Mouse (Mus musculus): ENCODE measurements around the gene Trim26.
"Not testable (repeated sequence)": the region's sequence is repeated elsewhere in the genome, so short reads cannot be mapped to it uniquely, and the experiment has no call there.

Gene Trim26

GRCm38 (mm10) chr17:36836874-36837647 is at the start of gene Trim26:
Gene Trim26, plus strand, starts transcription at chr17:36837134.
- peak; percentile 90 for DNase-seq

GRCm38 (mm10) chr17:36788351-36788750 is 48.6 kb upstream of the Trim26 start:
- no peak for DNase-seq

GRCm38 (mm10) chr17:36788801-36789200 is 48.1 kb upstream of the Trim26 start:
- peak; percentile 72 for DNase-seq

GRCm38 (mm10) chr17:36799493-36799892 is 37.4 kb upstream of the Trim26 start:
- no peak for DNase-seq

GRCm38 (mm10) chr17:36799921-36800462 is 36.9 kb upstream of the Trim26 start:
- DNase-seq = not testable (repeated sequence)

GRCm38 (mm10) chr17:36811871-36812270 is 25.1 kb upstream of the Trim26 start, which contains the start of gene H2-M10.6:
Gene H2-M10.6, plus strand, starts transcription at chr17:36812171.
- no peak for DNase-seq

- DNase-seq = peak; percentile 81
Observed at GRCm38 (mm10) chr17:36824005-36824404, 12.9 kb upstream of the Trim26 start.

- DNase-seq = peak; percentile 20
Observed at GRCm38 (mm10) chr17:36825525-36825924, 11.4 kb upstream of the Trim26 start.

- DNase-seq = peak; percentile 88
Observed at GRCm38 (mm10) chr17:36826002-36826401, 10.9 kb upstream of the Trim26 start.

GRCm38 (mm10) chr17:36828488-36828887 is 8.4 kb upstream of the Trim26 start:
- DNase-seq = no peak

- no peak for DNase-seq
Observed at GRCm38 (mm10) chr17:36830470-36830869, 6.5 kb upstream of the Trim26 start.

GRCm38 (mm10) chr17:36832694-36833093 is 4.2 kb upstream of the Trim26 start:
- no peak for DNase-seq

GRCm38 (mm10) chr17:36835591-36836426 is 1.1 kb upstream of the Trim26 start:
- peak; percentile 79 for DNase-seq

- no peak for DNase-seq
Observed at GRCm38 (mm10) chr17:36836427-36836812, 514 bp upstream of the Trim26 start.

- DNase-seq = no peak
Observed at GRCm38 (mm10) chr17:36839001-36839400, 2.1 kb downstream of the Trim26 start.

GRCm38 (mm10) chr17:36839931-36840330 is 3.0 kb downstream of the Trim26 start:
- DNase-seq = peak; percentile 22

- DNase-seq = no peak
Observed at GRCm38 (mm10) chr17:36840961-36841445, 4.1 kb downstream of the Trim26 start.

- no peak for DNase-seq
Observed at GRCm38 (mm10) chr17:36843696-36844095, 6.8 kb downstream of the Trim26 start.

- no peak for DNase-seq
Observed at GRCm38 (mm10) chr17:36844286-36844719, 7.4 kb downstream of the Trim26 start.

- DNase-seq = no peak
Observed at GRCm38 (mm10) chr17:36844725-36845124, 7.8 kb downstream of the Trim26 start.

GRCm38 (mm10) chr17:36848911-36849310 is 12.0 kb downstream of the Trim26 start:
- DNase-seq = no peak

- no peak for DNase-seq
Observed at GRCm38 (mm10) chr17:36849992-36850391, 13.1 kb downstream of the Trim26 start.

GRCm38 (mm10) chr17:36851200-36851599 is 14.3 kb downstream of the Trim26 start:
- no peak for DNase-seq

Measured in thymus, postnatal 4 days (tissue).